Mouse (Mus musculus) heart, adult 2 months (tissue): Measurements from ENCODE around the gene Apol7a. TPM values are rescaled to one million over a fixed set of nuclear protein-coding genes. Genes with fewer than 3 reads are reported as not detected.
"Not testable (repeated sequence)": the region's sequence is repeated elsewhere in the genome, so short reads cannot be mapped to it uniquely, and the experiment has no call there.

ENCODE experiments used
- DNase-seq, 2 experiments: peaks; one replicate each; pipeline ENCODE4 v3.0.0; 2021
- H3K27ac ChIP-seq: fragments of 200-600 bp; 2 replicates; pipeline ENCODE4 v1.8.1; 2022
- H3K27me3 ChIP-seq: fragments of 200-500 bp; 2 replicates; pipeline ENCODE4 v1.6.1; 2012; ENCODE audit warnings: mild to moderate bottlenecking, low read length, inconsistent platforms, mixed read lengths; ENCODE audit not compliant: control insufficient read depth, insufficient read depth
- H3K36me3 ChIP-seq: fragments of 200-500 bp; 2 replicates; pipeline ENCODE4 v1.6.1; 2012; ENCODE audit warnings: low read length, inconsistent platforms; ENCODE audit not compliant: control insufficient read depth, insufficient read depth
- H3K4me1 ChIP-seq: fragments of 200-500 bp; 2 replicates; pipeline ENCODE4 v1.6.1; 2011; ENCODE audit warnings: low read length; ENCODE audit not compliant: control insufficient read depth, insufficient read depth
- H3K4me3 ChIP-seq: fragments of 200-600 bp; 2 replicates; pipeline ENCODE4 v1.8.1; 2022
- H3K79me2 ChIP-seq: fragments of 200-500 bp; replicated peaks from 2 replicates; pipeline ENCODE4 v1.6.1; 2012; ENCODE audit warnings: mild to moderate bottlenecking, inconsistent platforms, low read length, moderate library complexity, mixed read lengths; ENCODE audit not compliant: control insufficient read depth, insufficient read depth
- H3K9ac ChIP-seq: fragments of 200-500 bp; 2 replicates; pipeline ENCODE4 v1.6.1; 2012; ENCODE audit warnings: low read depth, mild to moderate bottlenecking, control low read depth, inconsistent platforms, low read length, mixed read lengths
- CTCF ChIP-seq: fragments of 200-600 bp; IDR thresholded peaks from 2 replicates; pipeline ENCODE4 v1.8.1; 2022; ENCODE audit warnings: antibody characterized with exemption, mild to moderate bottlenecking, moderate library complexity
- EP300 ChIP-seq: fragments of 200-500 bp; IDR thresholded peaks from 2 replicates; pipeline ENCODE4 v1.6.1; 2011; ENCODE audit warnings: low read depth, low read length, control low read depth; ENCODE audit not compliant: insufficient read depth
- POLR2A ChIP-seq: fragments of 200-500 bp; IDR thresholded peaks from 2 replicates; pipeline ENCODE4 v1.6.1; 2011; ENCODE audit warnings: mild to moderate bottlenecking, low read depth, low read length, control low read depth; ENCODE audit not compliant: insufficient read depth
- WGBS: fragments of 180-500 bp; shearing (Covaris S2); methylation state at CpG from one replicate; pipeline ENCODE4 v1.1.7; 2018; 5-methylcytosine and 5-hydroxymethylcytosine counted together
- intact Hi-C: fragments of 180-260 bp; cut with DNase I; formaldehyde crosslinking; loops from one replicate; pipeline ENCODE4 v1.15.1; 2025
- polyA plus RNA-seq: library from polyadenylated mRNA; depleted of rRNA; stranded (reverse); fragments of >200 nt; gene quantifications from 2 replicates; pipeline ENCODE4 v1.2.3, GENCODE M21; 2012
- total RNA-seq, 2 experiments: library from RNA; stranded (reverse); gene quantifications; 2 replicates each; pipeline ENCODE4 v1.2.3; 2021

Apol7a gene
- total and polyA plus RNA-seq, 3 experiments = 0.13 to 0.29 TPM; not detected in 1

DNA sequence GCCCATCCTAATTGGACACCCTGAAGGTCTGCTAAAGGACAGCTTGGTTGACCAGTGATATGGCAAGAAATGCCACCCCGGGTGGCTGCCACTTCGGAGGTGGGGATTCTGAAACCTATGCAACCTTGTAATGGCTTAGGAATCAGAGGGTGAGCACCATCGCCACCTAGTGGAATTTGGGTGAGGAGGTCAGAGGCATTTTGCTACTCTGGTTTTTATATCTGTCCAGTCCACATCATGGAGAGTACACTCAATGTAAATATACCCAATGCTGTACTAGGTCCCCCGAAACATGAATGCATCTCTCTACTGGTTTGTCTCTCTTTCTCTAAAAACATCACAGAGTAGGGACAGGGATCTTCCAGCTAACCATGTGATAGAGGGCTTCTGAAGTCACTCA lies 13.8 kb upstream of the Apol7a start:
- H3K27ac ChIP-seq, H3K4me3 ChIP-seq, H3K79me2 ChIP-seq, H3K4me1 ChIP-seq, H3K9ac ChIP-seq, H3K27me3 ChIP-seq, intact Hi-C loops, DNase-seq, H3K36me3 ChIP-seq: not testable (repeated sequence)
- peak; percentile 58 for TF ChIP-seq CTCF
- 22% methylated on average over 4 of the region's 4 CpGs for WGBS

- WGBS = 50% methylated on average over 1 of the region's 4 CpGs
- H3K79me2 ChIP-seq, DNase-seq, H3K27me3 ChIP-seq, H3K36me3 ChIP-seq, H3K27ac ChIP-seq, intact Hi-C loops, H3K9ac ChIP-seq, H3K4me1 ChIP-seq, H3K4me3 ChIP-seq: not testable (repeated sequence)
Measured at GRCm38 (mm10) chr15:77411035-77411434, 12.1 kb upstream of the Apol7a start, which contains the start of gene Apol9a. Apol9a (minus strand) TSS chr15:77411135.

- H3K9ac ChIP-seq, DNase-seq, H3K79me2 ChIP-seq, H3K4me1 ChIP-seq, H3K27me3 ChIP-seq, H3K4me3 ChIP-seq, H3K27ac ChIP-seq, H3K36me3 ChIP-seq: not testable (repeated sequence)
- intact Hi-C loops = loop anchor here (5.0 kb wide), 1 partner anchor 326 kb away; no protein-coding TSS in a partner anchor
- 22% methylated on average over 10 of the region's 10 CpGs for WGBS
Measured at GRCm38 (mm10) chr15:77406370-77406769, 7.5 kb upstream of the Apol7a start.

- DNase-seq = peak in 1 of 2 experiments; percentile 22
- 20% methylated on average over 11 of the region's 11 CpGs for WGBS
Measured at GRCm38 (mm10) chr15:77397450-77398132, 1.3 kb downstream of the Apol7a start.

DNA sequence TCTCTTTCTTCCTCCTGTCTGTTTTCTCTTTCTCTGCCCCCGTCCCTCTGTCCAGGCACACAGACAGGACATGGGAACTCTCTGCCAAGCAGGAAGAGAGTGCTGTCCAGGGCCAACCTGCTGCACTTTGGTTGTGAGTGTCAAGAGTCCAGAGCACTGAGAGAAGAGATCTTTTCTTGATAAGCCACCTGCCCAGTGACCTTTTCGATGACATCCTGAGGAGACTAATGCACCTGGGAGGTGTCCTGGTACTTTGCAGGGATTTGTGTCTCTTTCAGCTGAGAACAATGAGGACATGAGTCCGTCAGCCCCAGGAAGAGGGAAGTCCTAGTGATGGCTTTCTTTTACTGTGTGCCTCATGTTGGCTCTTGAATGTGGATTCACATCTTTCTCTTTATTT lies 5.1 kb downstream of the Apol7a start:
- H3K79me2 ChIP-seq, H3K4me1 ChIP-seq, H3K27ac ChIP-seq, DNase-seq, intact Hi-C loops, H3K9ac ChIP-seq, H3K27me3 ChIP-seq, H3K4me3 ChIP-seq, H3K36me3 ChIP-seq: not testable (repeated sequence)
- WGBS = 56% methylated on average over 3 of the region's 3 CpGs

More at GRCm38 (mm10) chr15:77397450-77398132, 1.3 kb downstream of the Apol7a start:
- H3K27ac ChIP-seq, H3K79me2 ChIP-seq, H3K4me3 ChIP-seq, H3K36me3 ChIP-seq, H3K9ac ChIP-seq, H3K27me3 ChIP-seq, H3K4me1 ChIP-seq, intact Hi-C loops: not testable (repeated sequence)

GRCm38 (mm10) chr15:77387462-77387861 lies 11.4 kb downstream of the Apol7a start:
- DNase-seq = no peak
- Histone ChIP-seq H3K36me3 (no peaks in the 10 kb centered on the region), H3K79me2 (no peaks in the 10 kb centered on the region), H3K4me3 (no peak overlapping the region), H3K27me3 (no peaks in the 10 kb centered on the region), H3K9ac (no peak overlapping the region), H3K27ac (no peak overlapping the region), H3K4me1 (no peaks in the 10 kb centered on the region)
- TF ChIP-seq POLR2A = no peak
- TF ChIP-seq EP300 = no peak
- no peak for TF ChIP-seq CTCF
- intact Hi-C loops = no loop called here
- WGBS = 66% methylated on average over 2 of the region's 2 CpGs

GRCm38 (mm10) chr15:77384340-77385030 lies 14.4 kb downstream of the Apol7a start:
- H3K79me2 ChIP-seq = no peaks in the 10 kb centered on the region
- WGBS = 80% methylated on average over 7 of the region's 7 CpGs
- intact Hi-C loops = no loop called here
- no peak overlapping the region for H3K4me3 ChIP-seq
- H3K27ac ChIP-seq = no peak overlapping the region
- DNase-seq = no peak
- no peaks in the 10 kb centered on the region for H3K4me1 ChIP-seq
- no peaks in the 10 kb centered on the region for H3K27me3 ChIP-seq
- no peak overlapping the region for H3K9ac ChIP-seq
- no peaks in the 10 kb centered on the region for H3K36me3 ChIP-seq
- TF ChIP-seq POLR2A (no peak), EP300 (no peak), CTCF (no peak)
